Mouse (Mus musculus) layer of hippocampus, postnatal 25 days (tissue): ENCODE data around the gene Ddx25. TPM values are rescaled to one million over a fixed set of nuclear protein-coding genes. Genes with fewer than 3 reads are reported as not detected.

Experiments used
- DNase-seq, 2 experiments: peaks; one replicate each; pipeline ENCODE4 v3.0.0; 2022; ENCODE audit warnings: mixed read lengths in 2 of 2, low spot score in 1 of 2; ENCODE audit errors: extremely low spot score in 1 of 2
- total RNA-seq, 2 experiments: library from RNA; stranded (reverse); gene quantifications; 2 replicates each; pipeline ENCODE4 v1.2.3; 2021

Gene Ddx25
- total RNA-seq: 10 to 100 TPM; 14.1 to 14.9 TPM

GRCm38 (mm10) chr9:35558257-35559008, at the start of gene Ddx25, which contains the start of gene Pus3:
Gene Ddx25, minus strand, starts transcription at chr9:35558528.
Gene Pus3, plus strand, starts transcription at chr9:35558595.
- peak; percentile 55 to 76 for DNase-seq

DNA sequence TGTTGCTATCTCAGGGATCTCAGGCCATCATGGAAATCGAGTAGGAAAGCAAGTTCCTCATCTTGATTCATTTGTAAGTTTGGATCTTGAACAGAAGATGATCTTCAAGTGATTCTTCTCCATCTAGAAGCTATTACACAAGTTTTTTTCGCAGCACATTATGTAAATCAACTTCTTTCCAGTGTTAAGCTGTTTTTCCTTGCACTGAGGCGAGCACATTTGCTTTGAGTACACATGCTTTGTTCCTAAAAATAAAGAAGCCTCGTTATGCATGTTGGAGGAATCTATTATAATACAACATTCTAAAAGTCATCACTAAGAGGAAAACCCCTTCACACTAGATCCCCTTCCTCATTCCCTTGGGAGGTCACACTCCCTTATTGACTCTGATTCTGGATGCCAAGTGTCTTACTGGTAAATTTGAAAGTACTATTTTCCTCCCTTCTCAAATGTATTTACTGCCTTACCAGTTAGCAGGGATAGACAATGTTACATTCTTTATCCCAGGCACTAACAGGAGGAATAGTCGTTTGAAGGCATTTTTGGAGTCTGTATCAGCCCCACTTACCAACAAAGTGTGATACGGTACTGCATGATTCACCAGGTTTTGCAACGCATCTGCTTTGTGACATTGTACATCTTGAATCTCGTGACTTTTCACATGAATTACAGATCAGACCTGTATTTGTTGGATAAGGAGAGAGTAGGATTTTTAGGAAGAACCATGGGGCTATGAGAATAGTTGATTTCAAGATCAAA, 49.5 kb upstream of the Ddx25 start:
- no peak for DNase-seq

DNA sequence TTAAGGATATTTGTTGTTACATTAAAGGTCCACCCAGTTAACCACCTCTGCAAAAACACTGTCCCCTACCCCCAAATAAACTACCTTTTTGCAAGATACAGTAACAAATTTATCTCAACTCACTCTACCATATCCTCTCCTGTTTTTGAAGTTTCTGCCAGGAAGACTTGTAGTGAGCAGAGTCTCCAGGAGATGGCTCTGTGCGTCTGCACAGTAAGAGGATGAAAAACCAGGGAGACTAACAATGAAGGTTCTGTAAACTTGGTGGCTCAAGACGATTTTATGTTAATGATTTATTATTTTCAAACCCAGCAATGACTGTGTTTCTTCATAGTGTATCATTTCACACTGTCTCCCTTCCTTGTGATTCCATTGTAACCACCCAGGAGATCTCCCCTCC, 34.6 kb upstream of the Ddx25 start:
- DNase-seq: peak in 1 of 2 experiments; percentile 43

DNA sequence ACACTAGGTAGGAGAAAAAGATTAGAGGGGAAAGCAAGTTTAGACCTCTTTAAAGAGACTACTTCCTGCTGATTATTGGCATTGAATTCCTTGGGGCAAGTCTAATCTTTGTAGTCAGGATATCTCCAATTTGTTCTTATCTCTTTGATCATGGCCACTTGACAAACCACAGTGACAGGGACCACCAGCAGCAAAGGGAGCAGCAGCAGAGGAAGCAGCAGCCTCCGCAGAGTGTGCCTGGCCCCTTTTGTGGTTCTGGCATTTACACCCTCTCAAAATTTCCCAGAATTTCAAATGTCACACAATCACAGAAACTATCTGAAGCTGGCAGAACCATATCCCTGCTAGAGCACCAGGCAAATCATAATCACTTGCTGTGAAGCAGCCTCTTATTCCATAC, 29.3 kb upstream of the Ddx25 start:
- DNase-seq: no peak

- no peak for DNase-seq
Observed at GRCm38 (mm10) chr9:35574416-35574815, 16.1 kb upstream of the Ddx25 start.

DNA sequence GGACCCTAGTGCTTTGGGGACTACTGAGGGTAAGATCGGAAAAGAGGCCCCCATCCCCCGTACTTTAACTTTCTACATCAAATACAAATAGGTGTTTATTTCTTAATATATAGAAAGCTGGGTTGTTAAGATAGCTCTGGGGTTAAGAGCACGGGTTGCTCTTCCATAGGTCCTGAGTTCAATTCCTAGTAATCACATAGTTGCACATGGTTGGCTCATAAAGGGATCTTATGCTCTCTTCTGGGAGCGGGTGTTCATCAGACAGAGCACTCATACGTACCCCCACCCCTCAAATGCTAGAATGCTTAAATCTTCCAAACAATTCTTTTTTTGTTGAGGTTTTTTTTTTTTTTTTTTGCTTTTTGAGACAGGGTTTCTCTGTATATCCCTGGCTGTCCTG, 12.3 kb upstream of the Ddx25 start:
- no peak for DNase-seq

DNA sequence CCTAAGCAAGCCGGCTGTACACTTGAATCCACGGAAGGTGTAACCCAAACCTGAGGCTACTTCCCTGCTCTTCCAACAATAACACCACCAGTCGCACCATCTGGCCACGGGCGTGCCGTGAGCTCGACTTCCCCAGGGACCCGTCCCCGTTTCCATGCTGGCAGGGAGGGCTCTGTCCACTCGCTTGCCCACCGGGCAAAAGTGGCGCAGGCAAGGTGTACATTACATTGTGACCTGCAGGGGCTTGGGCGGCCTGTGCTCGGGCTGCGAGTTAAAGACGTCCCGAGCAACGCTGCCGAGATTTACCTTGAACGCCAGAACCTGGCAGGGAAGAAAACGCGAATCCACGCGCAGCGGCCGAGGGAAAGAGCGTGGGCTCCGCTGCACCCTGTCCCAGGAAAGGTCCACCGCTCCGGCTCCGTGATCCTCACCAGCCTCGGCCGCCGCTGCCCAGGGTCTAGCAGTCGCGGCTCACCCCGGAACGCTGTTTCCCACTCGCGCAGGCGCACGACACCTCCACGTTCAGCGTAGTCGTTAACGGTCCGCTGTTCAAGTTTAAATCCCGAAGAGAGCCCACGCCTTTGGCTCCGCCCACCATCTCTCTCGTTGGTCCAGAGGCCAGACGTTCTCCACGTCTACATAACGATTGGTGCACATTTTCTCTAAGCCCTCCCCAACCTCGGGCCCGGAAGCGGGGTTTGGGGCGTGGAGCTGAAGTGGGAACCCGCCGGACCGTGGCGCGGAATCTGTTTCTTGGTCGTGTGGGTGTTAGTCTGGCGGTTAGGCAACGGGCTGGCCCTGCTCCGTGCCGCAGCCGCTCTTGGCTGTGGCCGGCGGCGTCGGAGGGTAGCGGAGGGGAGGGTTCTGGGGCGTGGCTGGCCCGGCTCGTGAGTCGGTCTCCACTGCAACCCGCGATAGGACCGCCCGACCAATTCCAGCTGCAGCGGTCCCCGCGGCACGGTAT, 11.5 kb upstream of the Ddx25 start, which contains the start of the genes Pate2 and Hyls1:
Gene Pate2, plus strand, starts transcription at position 714 of the 964 bp plus-strand sequence.
Gene Hyls1, minus strand, starts transcription at position 828 of the 964 bp plus-strand sequence.
- peak; percentile 75 to 80 for DNase-seq

- no peak for DNase-seq
Observed at GRCm38 (mm10) chr9:35567995-35568394, 9.7 kb upstream of the Ddx25 start.

GRCm38 (mm10) chr9:35564536-35565240, 6.4 kb upstream of the Ddx25 start:
- DNase-seq: no peak

DNA sequence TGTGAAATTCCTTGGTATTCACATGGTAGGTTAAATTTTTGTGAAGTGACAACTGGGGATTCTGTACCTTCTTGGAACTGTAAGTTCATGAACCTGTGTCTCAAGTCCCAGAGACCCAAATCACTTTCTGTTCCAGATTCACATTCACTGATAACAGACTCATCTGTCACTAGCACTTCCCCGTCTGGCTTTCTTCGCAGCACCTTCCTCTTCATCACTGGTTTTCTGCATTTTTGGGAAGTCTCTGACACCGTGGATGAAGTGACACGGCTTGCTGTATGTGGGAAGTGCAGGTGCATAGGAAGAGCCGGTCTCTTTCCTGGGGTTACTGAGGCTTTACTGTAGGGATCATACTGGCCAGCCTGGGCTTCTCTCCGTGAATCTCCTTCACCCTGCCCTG, 3.3 kb upstream of the Ddx25 start:
- no peak for DNase-seq

DNA sequence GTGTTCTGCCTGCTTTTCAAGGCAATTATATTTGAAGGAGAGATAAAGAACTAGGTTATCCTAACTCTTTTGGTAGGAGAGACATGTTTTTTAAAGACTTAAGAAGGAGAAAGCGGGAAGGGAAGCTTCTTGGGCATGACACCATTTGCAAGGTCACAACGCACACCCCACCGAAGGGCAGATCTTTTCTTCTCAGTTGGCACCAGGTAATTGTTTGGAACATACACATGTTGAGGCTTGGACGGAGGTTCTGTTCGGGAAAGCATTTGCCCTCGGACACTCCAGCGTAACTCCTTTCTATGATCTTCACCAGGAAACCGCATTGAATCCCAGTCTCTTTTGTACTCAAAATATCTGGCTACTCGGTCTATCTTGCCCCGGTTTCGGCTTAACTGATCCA, 2.7 kb upstream of the Ddx25 start:
- DNase-seq: no peak

DNA sequence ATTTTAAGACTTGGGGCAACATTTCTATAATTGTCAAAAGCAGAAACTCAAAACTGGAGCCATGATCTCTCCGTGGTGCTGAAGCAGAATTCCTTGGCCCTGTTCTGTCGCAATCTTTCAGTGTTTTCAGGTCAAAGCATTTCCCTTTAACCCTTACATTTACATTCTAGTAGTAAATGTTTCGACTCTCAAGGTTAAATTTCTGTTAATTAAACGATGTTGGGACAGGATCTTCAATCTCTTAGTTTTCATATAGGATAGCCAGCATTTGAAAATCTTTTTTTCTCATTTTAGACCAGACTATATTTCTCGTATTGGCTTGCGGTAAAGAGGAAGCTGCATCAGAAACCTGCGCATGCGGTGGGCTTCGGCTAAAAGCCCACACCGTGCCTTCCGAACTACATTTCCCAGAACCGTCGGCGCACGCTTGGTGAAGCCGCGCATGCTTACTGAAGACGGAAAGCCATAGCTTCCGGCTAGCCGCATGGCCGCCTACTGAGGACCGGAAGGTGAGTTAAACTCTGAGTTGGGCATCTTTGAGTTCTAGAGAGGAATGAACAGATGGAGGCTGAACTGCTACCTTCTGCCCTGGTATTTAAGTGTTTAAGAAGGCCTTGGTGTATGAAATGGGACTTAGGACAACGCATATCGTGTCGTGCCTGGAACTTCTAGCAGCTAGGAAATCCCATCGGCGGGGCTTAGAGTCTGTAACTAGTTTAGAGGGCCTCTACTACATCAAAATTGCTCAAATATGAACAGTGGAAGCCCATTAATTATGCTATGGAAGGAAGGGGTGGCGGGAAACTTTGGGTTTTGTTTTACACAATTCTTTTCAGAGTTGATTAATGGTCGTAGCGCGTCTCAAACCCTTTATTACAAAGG, 922 bp upstream of the Ddx25 start:
- DNase-seq: peak; percentile 67 to 68

- no peak for DNase-seq
Observed at GRCm38 (mm10) chr9:35556494-35557102, 1.7 kb downstream of the Ddx25 start.

GRCm38 (mm10) chr9:35548455-35548854, 9.9 kb downstream of the Ddx25 start:
- no peak for DNase-seq

DNA sequence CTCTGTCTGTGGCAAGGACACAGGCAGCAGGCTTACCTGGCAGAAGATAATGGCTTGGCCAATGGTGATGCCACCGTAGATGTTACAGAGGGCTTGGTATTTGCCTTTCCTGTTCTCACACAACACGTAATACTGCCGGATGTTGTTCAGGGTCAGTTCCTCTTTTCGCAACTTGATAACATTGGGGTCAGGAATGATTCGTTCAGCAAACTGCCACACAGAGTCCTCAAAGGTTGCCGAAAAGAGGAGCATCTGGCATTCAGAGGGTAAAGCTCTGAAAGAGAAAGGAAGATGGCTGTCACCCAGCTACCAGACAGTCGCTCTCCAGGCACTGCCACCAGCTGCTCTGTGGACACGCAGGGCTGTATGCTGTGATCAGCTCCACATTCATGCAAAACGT, 11.6 kb downstream of the Ddx25 start:
- no peak for DNase-seq

DNA sequence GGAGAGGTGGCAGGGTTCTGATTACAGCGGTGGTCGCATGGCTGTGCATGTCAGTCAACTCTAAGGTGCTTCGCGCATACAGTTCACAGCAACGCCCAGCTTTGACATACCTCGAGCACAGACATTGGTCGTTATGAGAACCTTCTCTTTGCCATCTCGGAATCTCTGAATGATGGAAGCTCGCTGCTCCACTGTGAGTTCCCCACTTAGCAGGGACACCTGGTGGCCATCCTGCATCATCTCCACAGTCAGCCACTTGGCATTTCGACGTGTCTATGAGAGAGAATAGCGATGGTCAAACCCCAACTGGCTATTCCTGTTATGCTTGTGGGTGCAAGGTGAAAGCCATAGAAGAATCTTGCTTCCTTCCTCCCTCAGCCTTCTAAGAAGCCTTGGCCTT, 12.6 kb downstream of the Ddx25 start:
- no peak for DNase-seq

DNA sequence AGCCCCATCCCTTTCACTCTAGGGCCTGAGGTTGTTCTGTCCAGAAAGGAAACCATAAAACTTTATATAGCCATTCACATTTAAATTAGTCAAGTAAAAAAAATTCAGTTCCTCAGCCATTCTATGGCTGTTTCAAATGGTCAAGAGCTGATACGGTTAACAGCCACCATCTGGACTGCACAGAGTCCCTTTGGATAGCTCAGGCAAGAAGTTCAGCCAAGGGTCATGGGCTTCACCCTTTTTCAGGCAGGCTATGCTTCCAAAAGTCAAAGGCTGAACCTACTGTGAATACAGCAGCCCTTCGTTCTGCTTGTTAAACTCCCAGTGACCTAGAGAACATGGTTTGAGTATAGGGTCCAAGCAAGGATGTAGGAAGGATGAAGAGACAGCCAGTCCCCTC, 13.7 kb downstream of the Ddx25 start:
- no peak for DNase-seq

GRCm38 (mm10) chr9:35543099-35543860, 15.0 kb downstream of the Ddx25 start:
- no peak for DNase-seq
